Mouse (Mus musculus): ENCODE data around the gene Top3b. TPM values are rescaled to one million over a fixed set of nuclear protein-coding genes. Genes with fewer than 3 reads are reported as not detected.
"Not testable (repeated sequence)": the region's sequence is repeated elsewhere in the genome, so short reads cannot be mapped to it uniquely, and the experiment has no call there.

Gene Top3b
- polyA plus RNA-seq, 1 experiment = 26.0 TPM

- Histone ChIP-seq H3K27me3 (replicated peaks) (peaks cover 5% of the 10 kb centered on the region), H3K9me3 (no peaks in the 10 kb centered on the region), H3K36me3 (replicated peaks; ENCODE audit: low read length) (peaks cover 36% of the 10 kb centered on the region), H3K4me1 (peaks cover 40% of the 10 kb centered on the region), H3K4me3 (replicated peaks) (no peak overlapping the region)
- no peak for TF ChIP-seq FLI1 (IDR thresholded peaks at IDR 0.05; ENCODE audit: low read length)
Observed at GRCm38 (mm10) chr16:16924481-16924880, 53.9 kb downstream of the Top3b start.

- H3K27me3 ChIP-seq (replicated peaks) = peaks cover 13% of the 10 kb centered on the region
- TF ChIP-seq GATA1 (IDR thresholded peaks at IDR 0.05; ENCODE audit: borderline replicate concordance, low read length) (no peak), FLI1 (IDR thresholded peaks at IDR 0.05; ENCODE audit: low read length) (no peak)
- H3K4me3 ChIP-seq (replicated peaks) = no peak overlapping the region
- no peaks in the 10 kb centered on the region for H3K9me3 ChIP-seq
- H3K36me3 ChIP-seq (replicated peaks; ENCODE audit: low read length) = peaks cover 24% of the 10 kb centered on the region
- peaks cover 28% of the 10 kb centered on the region for H3K4me1 ChIP-seq
Observed at GRCm38 (mm10) chr16:16926536-16926935, 56.0 kb downstream of the Top3b start.

GRCm38 (mm10) chr16:16928908-16929307 lies 58.4 kb downstream of the Top3b start:
- H3K4me3 ChIP-seq (replicated peaks); H3K36me3 ChIP-seq (replicated peaks; ENCODE audit: low read length); H3K9me3 ChIP-seq: not testable (repeated sequence)
- Histone ChIP-seq H3K4me1 (peaks cover 18% of the 10 kb centered on the region), H3K27me3 (replicated peaks) (peaks cover 13% of the 10 kb centered on the region)

- no peak for TF ChIP-seq GATA1 (IDR thresholded peaks at IDR 0.05; ENCODE audit: borderline replicate concordance, low read length)
- no peak for TF ChIP-seq FLI1 (IDR thresholded peaks at IDR 0.05; ENCODE audit: low read length)
- no peaks in the 10 kb centered on the region for H3K9me3 ChIP-seq
- no peaks in the 10 kb centered on the region for H3K36me3 ChIP-seq (replicated peaks; ENCODE audit: low read length)
- no peak overlapping the region for H3K4me3 ChIP-seq (replicated peaks)
- peaks cover 18% of the 10 kb centered on the region for H3K4me1 ChIP-seq
- peaks cover 13% of the 10 kb centered on the region for H3K27me3 ChIP-seq (replicated peaks)
Observed at GRCm38 (mm10) chr16:16930326-16930725, 59.8 kb downstream of the Top3b start.

- TF ChIP-seq FLI1 (IDR thresholded peaks at IDR 0.05; ENCODE audit: low read length) (no peak), GATA1 (IDR thresholded peaks at IDR 0.05; ENCODE audit: borderline replicate concordance, low read length) (no peak)
- no peak overlapping the region for H3K4me3 ChIP-seq (replicated peaks)
Observed at GRCm38 (mm10) chr16:16930810-16931296, 60.3 kb downstream of the Top3b start.

GRCm38 (mm10) chr16:16939543-16939942 lies 69.0 kb downstream of the Top3b start:
- no peak for TF ChIP-seq GATA1 (IDR thresholded peaks at IDR 0.05; ENCODE audit: borderline replicate concordance, low read length)
- no peak for TF ChIP-seq FLI1 (IDR thresholded peaks at IDR 0.05; ENCODE audit: low read length)
- Histone ChIP-seq H3K27me3 (replicated peaks) (peaks cover 6% of the 10 kb centered on the region), H3K4me1 (peaks cover 4% of the 10 kb centered on the region), H3K9me3 (peaks cover 15% of the 10 kb centered on the region), H3K4me3 (replicated peaks) (peak overlapping the region; percentile 19), H3K36me3 (replicated peaks; ENCODE audit: low read length) (no peaks in the 10 kb centered on the region)

More at GRCm38 (mm10) chr16:16930810-16931296, 60.3 kb downstream of the Top3b start:
- Histone ChIP-seq H3K9me3 (no peaks in the 10 kb centered on the region), H3K36me3 (replicated peaks; ENCODE audit: low read length) (no peaks in the 10 kb centered on the region), H3K4me1 (peaks cover 18% of the 10 kb centered on the region), H3K27me3 (replicated peaks) (peaks cover 13% of the 10 kb centered on the region)

- no peaks in the 10 kb centered on the region for H3K36me3 ChIP-seq (replicated peaks; ENCODE audit: low read length)
- H3K4me3 ChIP-seq (replicated peaks) = no peak overlapping the region
- H3K27me3 ChIP-seq (replicated peaks) = peaks cover 6% of the 10 kb centered on the region
- peaks cover 4% of the 10 kb centered on the region for H3K4me1 ChIP-seq
- H3K9me3 ChIP-seq = peaks cover 15% of the 10 kb centered on the region
- TF ChIP-seq GATA1 (IDR thresholded peaks at IDR 0.05; ENCODE audit: borderline replicate concordance, low read length) (no peak), FLI1 (IDR thresholded peaks at IDR 0.05; ENCODE audit: low read length) (no peak)
Observed at GRCm38 (mm10) chr16:16941078-16941477, 70.5 kb downstream of the Top3b start.

Other genes starting within 250 kb of the Top3b start
- gene Olfr19, start 194.3 kb upstream of the Top3b start, polyA plus RNA-seq (2012; ENCODE audit: insufficient read depth, low replicate concordance) = not detected in 2 replicates
- 0.04 TPM in 1 of 2 replicates, not detected in the other for gene Spag6l, start 41.3 kb upstream of the Top3b start, polyA plus RNA-seq (2012; ENCODE audit: insufficient read depth, low replicate concordance)
- not detected in 2 replicates for gene Igll1, start 6.8 kb upstream of the Top3b start, polyA plus RNA-seq (2012; ENCODE audit: insufficient read depth, low replicate concordance)
- not detected in 2 replicates for gene Vpreb1, start 107 bp downstream of the Top3b start, polyA plus RNA-seq (2012; ENCODE audit: insufficient read depth, low replicate concordance)
- gene Ppm1f, start 25.7 kb downstream of the Top3b start, polyA plus RNA-seq (2012; ENCODE audit: insufficient read depth, low replicate concordance) = 0.78 TPM in 1 of 2 replicates, not detected in the other
- 17.1 and 17.7 TPM in 2 replicates for gene Mapk1, start 112.6 kb downstream of the Top3b start, polyA plus RNA-seq (2012; ENCODE audit: insufficient read depth, low replicate concordance)
- gene Ypel1, start 199.0 kb downstream of the Top3b start, polyA plus RNA-seq (2012; ENCODE audit: insufficient read depth, low replicate concordance) = 0.18 TPM in 1 of 2 replicates, not detected in the other
- gene Ppil2, start 240.5 kb downstream of the Top3b start, polyA plus RNA-seq (2012; ENCODE audit: insufficient read depth, low replicate concordance) = 65.8 and 76.6 TPM in 2 replicates